Mouse (Mus musculus): ENCODE results near the gene Olfr297. TPM values are rescaled to one million over a fixed set of nuclear protein-coding genes. Genes with fewer than 3 reads are reported as not detected.

Olfr297 gene
- polyA plus RNA-seq (2012; rRNA removed): not detected in 2 replicates

DNA sequence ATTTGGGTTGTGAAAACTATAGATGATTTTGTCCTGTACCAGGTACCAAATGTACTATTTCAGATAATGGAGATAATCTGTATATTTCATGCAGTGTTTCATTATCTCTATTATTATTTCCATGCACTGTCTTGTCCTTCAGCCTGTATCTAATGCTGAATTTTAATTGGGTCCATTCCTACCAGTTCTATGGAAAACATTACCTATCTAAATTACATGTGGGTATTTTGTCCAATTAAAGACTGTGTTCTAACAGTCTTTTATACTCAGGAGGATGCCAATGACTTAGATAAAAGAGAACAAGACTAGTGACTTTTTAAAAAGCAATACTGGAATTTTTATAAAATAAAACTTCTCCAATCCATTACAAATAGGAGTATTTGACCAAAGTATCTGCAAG is at the start of gene Olfr297:
Gene Olfr297 (plus strand): TSS at position 301 of the 400 bp plus-strand sequence.
- no peak within 1 kb of the TSS for H3K4me3 ChIP-seq (ENCODE audit: insufficient read depth, low read length)
- no peak for TF ChIP-seq CTCF (IDR thresholded peaks at IDR 0.05; ENCODE audit: extremely low read depth, insufficient read depth, low read length)
- TF ChIP-seq POLR2A (IDR thresholded peaks at IDR 0.05; ENCODE audit: extremely low read depth, insufficient read depth, low read length): no peak
- no peaks in the 10 kb centered on the region for H3K4me1 ChIP-seq (ENCODE audit: control insufficient read depth, insufficient read depth, low read length)
- H3K27ac ChIP-seq (ENCODE audit: insufficient read depth, low read length): no peak within 1 kb of the TSS

DNA sequence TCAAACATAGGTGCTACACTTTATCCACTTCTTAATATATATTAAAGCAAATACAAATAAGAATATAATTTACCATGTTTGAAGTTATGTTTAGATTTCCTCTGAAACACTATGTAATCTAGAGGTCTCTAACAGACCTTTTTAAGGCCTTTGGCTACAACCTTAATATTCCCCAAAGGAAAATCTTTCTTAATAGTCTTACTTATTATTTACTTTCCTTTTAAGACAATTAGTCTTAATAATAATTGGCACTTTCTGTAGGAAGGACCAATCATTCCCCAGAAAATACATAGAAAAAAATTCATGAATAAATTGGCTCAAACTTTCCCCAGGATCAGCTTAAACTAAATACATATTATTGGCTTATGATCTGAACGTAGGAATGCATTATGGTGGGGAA is 27.4 kb upstream of the Olfr297 start, which contains the start of gene Olfr298:
Gene Olfr298 (minus strand): TSS at position 101 of the 400 bp plus-strand sequence.
- H3K4me3 ChIP-seq (ENCODE audit: insufficient read depth, low read length): no peak within 1 kb of the TSS
- no peak within 1 kb of the TSS for H3K27ac ChIP-seq (ENCODE audit: insufficient read depth, low read length)
- TF ChIP-seq POLR2A (IDR thresholded peaks at IDR 0.05; ENCODE audit: extremely low read depth, insufficient read depth, low read length) (no peak), CTCF (IDR thresholded peaks at IDR 0.05; ENCODE audit: extremely low read depth, insufficient read depth, low read length) (no peak)
- H3K4me1 ChIP-seq (ENCODE audit: control insufficient read depth, insufficient read depth, low read length): no peaks in the 10 kb centered on the region

Other genes starting within 250 kb of the Olfr297 start
- not detected in 2 replicates for gene Olfr310, start 242.8 kb upstream of the Olfr297 start, polyA plus RNA-seq (2012; rRNA removed)
- not detected in 2 replicates for gene Olfr309, start 206.3 kb upstream of the Olfr297 start, polyA plus RNA-seq (2012; rRNA removed)
- gene Olfr308, start 194.3 kb upstream of the Olfr297 start, polyA plus RNA-seq (2012; rRNA removed): not detected in 2 replicates
- gene Olfr307, start 182.4 kb upstream of the Olfr297 start, polyA plus RNA-seq (2012; rRNA removed): not detected in 2 replicates
- gene Olfr305, start 153.0 kb upstream of the Olfr297 start, polyA plus RNA-seq (2012; rRNA removed): not detected in 2 replicates
- not detected in 2 replicates for gene Olfr304, start 133.3 kb upstream of the Olfr297 start, polyA plus RNA-seq (2012; rRNA removed)
- not detected in 2 replicates for gene Olfr303, start 122.2 kb upstream of the Olfr297 start, polyA plus RNA-seq (2012; rRNA removed)
- not detected in 2 replicates for gene Olfr301, start 116.1 kb upstream of the Olfr297 start, polyA plus RNA-seq (2012; rRNA removed)
- not detected in 2 replicates for gene Olfr299, start 60.0 kb upstream of the Olfr297 start, polyA plus RNA-seq (2012; rRNA removed)
- gene Olfr298, start 27.5 kb upstream of the Olfr297 start, polyA plus RNA-seq (2012; rRNA removed): not detected in 2 replicates
- gene Olfr295, start 63.9 kb downstream of the Olfr297 start, polyA plus RNA-seq (2012; rRNA removed): not detected in 2 replicates
- gene Olfr294, start 96.7 kb downstream of the Olfr297 start, polyA plus RNA-seq (2012; rRNA removed): not detected in 2 replicates
- gene Olfr293, start 129.1 kb downstream of the Olfr297 start, polyA plus RNA-seq (2012; rRNA removed): not detected in 2 replicates
- gene Olfr292, start 168.4 kb downstream of the Olfr297 start, polyA plus RNA-seq (2012; rRNA removed): not detected in 2 replicates